Mouse (Mus musculus) natural killer cell, adult 2 months (primary cell): ENCODE measurements at regions not wholly inside any gene's neighbourhood (a gene's known extent, or its start where the extent isn't known, plus 50 kb on each side); places are given as distances from the start of the nearest gene placed in this dataset.

Experiments
- DNase-seq, 2 experiments: peaks; one replicate each; pipeline ENCODE4 v3.0.0; 2022; ENCODE audit warnings: low spot score in 2 of 2

- no peak for DNase-seq
Measured at GRCm38 (mm10) chr7:136265691-136266090, 549.5 kb upstream of the Mki67 start.

- DNase-seq: no peak
Measured at GRCm38 (mm10) chr7:136267716-136268489, 551.7 kb upstream of the Mki67 start.

GRCm38 (mm10) chr7:136275651-136276050 lies 559.5 kb upstream of the Mki67 start:
- DNase-seq: no peak

GRCm38 (mm10) chr7:136283770-136284169 lies 567.6 kb upstream of the Mki67 start:
- DNase-seq: no peak

- DNase-seq: no peak
Measured at GRCm38 (mm10) chr7:136285606-136286005, 569.4 kb upstream of the Mki67 start.

GRCm38 (mm10) chr7:136293536-136294145 lies 577.5 kb upstream of the Mki67 start:
- no peak for DNase-seq

- no peak for DNase-seq
Measured at GRCm38 (mm10) chr7:136294445-136294844, 578.3 kb upstream of the Mki67 start.

- no peak for DNase-seq
Measured at GRCm38 (mm10) chr7:136297901-136298513, 581.8 kb upstream of the Mki67 start.

GRCm38 (mm10) chr7:136306137-136306536 lies 588.3 kb upstream of the Mgmt start:
- no peak for DNase-seq

- DNase-seq: no peak
Measured at GRCm38 (mm10) chr7:136308765-136309164, 585.6 kb upstream of the Mgmt start.

- no peak for DNase-seq
Measured at GRCm38 (mm10) chr7:136327281-136327680, 567.1 kb upstream of the Mgmt start.

GRCm38 (mm10) chr7:136330431-136330830 lies 564.0 kb upstream of the Mgmt start:
- no peak for DNase-seq

GRCm38 (mm10) chr7:136332805-136333204 lies 561.6 kb upstream of the Mgmt start:
- DNase-seq: no peak

GRCm38 (mm10) chr7:136341599-136342210 lies 552.7 kb upstream of the Mgmt start:
- no peak for DNase-seq

GRCm38 (mm10) chr7:136342211-136342799 lies 552.1 kb upstream of the Mgmt start:
- no peak for DNase-seq

- DNase-seq: no peak
Measured at GRCm38 (mm10) chr7:136342822-136343221, 551.6 kb upstream of the Mgmt start.

GRCm38 (mm10) chr7:136343494-136343893 lies 550.9 kb upstream of the Mgmt start:
- DNase-seq: no peak

GRCm38 (mm10) chr7:136345051-136345450 lies 549.4 kb upstream of the Mgmt start:
- DNase-seq: no peak

GRCm38 (mm10) chr7:136346531-136346930 lies 547.9 kb upstream of the Mgmt start:
- no peak for DNase-seq

GRCm38 (mm10) chr7:136348309-136348708 lies 546.1 kb upstream of the Mgmt start:
- DNase-seq: no peak

GRCm38 (mm10) chr7:136349651-136350050 lies 544.8 kb upstream of the Mgmt start:
- no peak for DNase-seq

- DNase-seq: no peak
Measured at GRCm38 (mm10) chr7:136357011-136357410, 537.4 kb upstream of the Mgmt start.
